Mouse (Mus musculus) liver, embryonic 14.5 days (tissue): Measurements from ENCODE around the gene Kcnj15. TPM values are rescaled to one million over a fixed set of nuclear protein-coding genes. Genes with fewer than 3 reads are reported as not detected.

Source experiments
- ATAC-seq: fragments of 200-750 bp; cut with Nextera tagmentation; 2 replicates; pipeline ENCODE4 v1.8.0; 2017; ENCODE audit warnings: moderate number of reproducible peaks, mild to moderate bottlenecking, moderate library complexity; ENCODE audit not compliant: insufficient read depth
- DNase-seq, 3 experiments: peaks; one replicate each; pipeline ENCODE4 v3.0.0-alpha.2; 2012 to 2013; ENCODE audit warnings: low read depth in 3 of 3, low spot score in 3 of 3
- H3K27ac ChIP-seq: fragments of 300-500 bp; sonication (generic); 2 replicates; pipeline ENCODE4 v1.5.1; 2014; ENCODE audit warnings: moderate library complexity, mild to moderate bottlenecking, control low read depth, inconsistent platforms
- H3K27me3 ChIP-seq: fragments of 300-500 bp; sonication (generic); 2 replicates; pipeline ENCODE4 v1.6.1; 2014; ENCODE audit warnings: mild to moderate bottlenecking, low read length, moderate library complexity; ENCODE audit not compliant: control insufficient read depth, insufficient read depth
- H3K36me3 ChIP-seq: fragments of 300-500 bp; sonication (generic); replicated peaks from 2 replicates; pipeline ENCODE4 v1.6.1; 2014; ENCODE audit warnings: low read depth; ENCODE audit not compliant: control insufficient read depth, insufficient read depth
- H3K4me1 ChIP-seq, 2 experiments: fragments of 200-500 bp in 1 of 2; fragments of 300-500 bp in 1 of 2; sonication (generic) in 1 of 2; replicated peaks; 2 replicates each; pipeline ENCODE4 v1.6.1; 2012 to 2014; ENCODE audit warnings: antibody characterized with exemption in 1 of 2, inconsistent platforms in 1 of 2, low read length in 1 of 2; ENCODE audit not compliant: control insufficient read depth in 2 of 2, insufficient read depth in 2 of 2
- H3K4me2 ChIP-seq: fragments of 300-500 bp; sonication (generic); 2 replicates; pipeline ENCODE4 v1.6.1; 2014; ENCODE audit warnings: low read depth, mild to moderate bottlenecking, control low read depth, moderate library complexity
- H3K4me3 ChIP-seq, 2 experiments: fragments of 200-500 bp in 1 of 2; fragments of 300-500 bp in 1 of 2; sonication (generic) in 1 of 2; 2 replicates each; pipeline ENCODE4 v1.5.1; 2012 to 2014; ENCODE audit warnings: low read depth in 2 of 2, low read length in 2 of 2, mild to moderate bottlenecking in 2 of 2, control low read depth in 1 of 2, inconsistent platforms in 1 of 2, moderate library complexity in 1 of 2; ENCODE audit not compliant: insufficient read depth in 1 of 2
- H3K9ac ChIP-seq: fragments of 300-500 bp; sonication (generic); replicated peaks from 2 replicates; pipeline ENCODE4 v1.6.1; 2014; ENCODE audit warnings: mild to moderate bottlenecking, control low read depth, moderate library complexity
- H3K9me3 ChIP-seq: fragments of 300-500 bp; sonication (generic); 2 replicates; pipeline ENCODE4 v1.6.1; 2016; ENCODE audit warnings: low read length, mixed read lengths; ENCODE audit not compliant: control insufficient read depth
- CTCF ChIP-seq: IDR thresholded peaks from 2 replicates; pipeline ENCODE4 v1.5.1; 2016; ENCODE audit warnings: antibody characterized with exemption, low read depth, control low read depth
- EP300 ChIP-seq: IDR thresholded peaks from 2 replicates; pipeline ENCODE4 v1.6.1; 2016; ENCODE audit warnings: antibody characterized with exemption, low read depth
- WGBS: fragments of 180-500 bp; shearing (Covaris S2); extraction: QIAGEN DNeasy Blood & Tissue Kit; methylation state at CpG from one replicate; pipeline ENCODE4 v1.1.7; 2014; ENCODE audit not compliant: insufficient replicate concordance; 5-methylcytosine and 5-hydroxymethylcytosine counted together
- polyA plus RNA-seq, 2 experiments: library from polyadenylated mRNA; depleted of rRNA in 1 of 2; stranded (reverse) in 1 of 2; unstranded in 1 of 2; fragments of >200 nt; fragmentation: Nextera tagmentation in 1 of 2; extraction: Ambion mirVana in 1 of 2; gene quantifications; 2 replicates each; pipeline versions ENCODE4 v1.2.1 to v1.2.3; 2012 to 2014

Gene Kcnj15
- polyA plus RNA-seq, 2 experiments: 0.05 to 0.07 TPM

DNA sequence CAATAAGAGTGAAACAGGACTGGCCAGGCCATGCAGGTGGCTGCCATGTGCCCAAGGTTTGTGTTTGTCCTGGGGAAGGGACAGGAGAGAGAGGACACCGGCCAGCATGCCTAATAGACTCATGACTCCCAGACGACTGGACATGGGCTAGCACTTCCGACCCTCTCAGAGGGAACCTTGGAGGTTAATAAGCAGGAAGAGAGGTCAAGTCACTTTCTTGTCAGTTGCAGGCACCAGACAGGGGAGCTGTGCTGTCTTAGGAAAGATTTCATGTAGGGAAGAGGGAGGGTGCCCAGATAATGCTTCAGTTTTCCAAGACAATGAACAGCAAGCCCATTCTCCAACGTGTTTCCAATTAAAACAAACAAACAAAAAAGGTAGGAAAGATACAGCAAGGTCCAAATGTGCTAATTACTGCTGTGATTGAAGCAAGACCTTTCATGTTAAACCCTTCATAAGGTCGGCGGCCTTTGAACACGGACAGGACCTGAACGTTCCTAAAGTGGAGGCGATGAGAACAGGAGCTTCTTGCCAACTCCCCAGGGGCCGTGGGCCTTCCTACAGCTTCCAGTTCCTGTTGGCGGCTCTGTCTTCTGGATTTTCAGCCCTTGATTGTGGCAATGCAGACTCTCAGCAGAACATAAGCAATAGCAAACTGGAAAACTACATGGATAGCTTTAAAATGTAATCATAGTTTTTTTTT is 10.3 kb downstream of the Kcnj15 start:
- ATAC-seq: no peak
- DNase-seq: no peak
- no peaks in the 10 kb centered on the region for H3K27me3 ChIP-seq
- H3K27ac ChIP-seq: no peak overlapping the region
- 47% methylated on average over 11 of the region's 11 CpGs for WGBS
- H3K4me1 ChIP-seq: no peaks in the 10 kb centered on the region
- no peak overlapping the region for H3K9ac ChIP-seq
- no peaks in the 10 kb centered on the region for H3K9me3 ChIP-seq
- TF ChIP-seq CTCF (no peak), EP300 (no peak)
- H3K4me3 ChIP-seq: no peak overlapping the region
- H3K36me3 ChIP-seq: no peaks in the 10 kb centered on the region
- no peak overlapping the region for H3K4me2 ChIP-seq

DNA sequence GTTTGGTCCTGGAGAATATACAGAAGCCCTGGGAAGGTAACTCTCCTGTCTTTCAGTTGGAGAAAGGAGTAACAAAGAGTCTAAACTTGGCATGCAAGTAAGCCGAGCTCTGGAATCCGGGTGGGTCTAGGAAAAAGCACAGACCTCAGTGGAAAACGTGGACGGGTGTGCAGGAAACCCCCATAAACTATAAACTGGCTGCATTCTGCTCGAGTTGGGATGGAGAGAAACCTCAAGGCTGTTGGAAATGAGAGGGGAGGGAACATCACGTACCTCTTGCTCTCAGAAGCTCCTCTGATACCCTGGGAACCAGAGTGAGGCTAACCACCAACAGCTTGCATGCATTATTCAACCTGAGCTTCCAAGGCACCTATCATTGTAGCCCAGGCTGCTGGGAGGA is 12.3 kb downstream of the Kcnj15 start:
- WGBS: 44% methylated on average over 6 of the region's 6 CpGs
- H3K9ac ChIP-seq: no peak overlapping the region

DNA sequence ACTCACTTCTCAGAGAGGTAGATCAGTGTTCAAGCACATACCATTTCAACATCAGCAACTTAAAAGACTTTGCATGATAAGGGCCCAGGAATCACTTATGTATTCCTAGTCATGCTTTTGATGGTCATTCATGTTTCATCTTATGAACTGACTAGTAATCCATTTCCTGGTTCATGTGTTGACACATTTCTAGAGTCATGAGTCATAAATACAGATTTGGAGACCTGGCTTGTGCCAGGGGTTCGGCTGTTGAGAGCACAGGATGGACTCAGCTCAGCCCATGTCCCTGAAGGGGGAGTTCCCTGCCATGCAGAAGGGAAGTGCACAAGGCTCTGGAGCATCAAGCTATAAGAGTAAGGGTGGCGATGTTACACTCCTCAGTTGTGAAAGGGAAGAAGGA is 15.7 kb downstream of the Kcnj15 start:
- H3K4me3 ChIP-seq: no peak overlapping the region
- DNase-seq: no peak
- H3K4me2 ChIP-seq: no peak overlapping the region
- no peak overlapping the region for H3K9ac ChIP-seq
- no peaks in the 10 kb centered on the region for H3K4me1 ChIP-seq
- no peak for ATAC-seq
- no peak overlapping the region for H3K27ac ChIP-seq
- H3K27me3 ChIP-seq: no peaks in the 10 kb centered on the region
- H3K36me3 ChIP-seq: no peaks in the 10 kb centered on the region
- WGBS: 40% methylated on average over 2 of the region's 2 CpGs
- TF ChIP-seq CTCF: no peak
- TF ChIP-seq EP300: no peak
- no peaks in the 10 kb centered on the region for H3K9me3 ChIP-seq

More for the DNA sequence above, 12.3 kb downstream of the Kcnj15 start:
- Histone ChIP-seq H3K4me3 (no peak overlapping the region), H3K4me2 (no peak overlapping the region), H3K9me3 (no peaks in the 10 kb centered on the region), H3K36me3 (no peaks in the 10 kb centered on the region), H3K27ac (no peak overlapping the region), H3K4me1 (no peaks in the 10 kb centered on the region), H3K27me3 (no peaks in the 10 kb centered on the region)
- no peak for TF ChIP-seq CTCF
- no peak for TF ChIP-seq EP300
- no peak for ATAC-seq
- DNase-seq: no peak

DNA sequence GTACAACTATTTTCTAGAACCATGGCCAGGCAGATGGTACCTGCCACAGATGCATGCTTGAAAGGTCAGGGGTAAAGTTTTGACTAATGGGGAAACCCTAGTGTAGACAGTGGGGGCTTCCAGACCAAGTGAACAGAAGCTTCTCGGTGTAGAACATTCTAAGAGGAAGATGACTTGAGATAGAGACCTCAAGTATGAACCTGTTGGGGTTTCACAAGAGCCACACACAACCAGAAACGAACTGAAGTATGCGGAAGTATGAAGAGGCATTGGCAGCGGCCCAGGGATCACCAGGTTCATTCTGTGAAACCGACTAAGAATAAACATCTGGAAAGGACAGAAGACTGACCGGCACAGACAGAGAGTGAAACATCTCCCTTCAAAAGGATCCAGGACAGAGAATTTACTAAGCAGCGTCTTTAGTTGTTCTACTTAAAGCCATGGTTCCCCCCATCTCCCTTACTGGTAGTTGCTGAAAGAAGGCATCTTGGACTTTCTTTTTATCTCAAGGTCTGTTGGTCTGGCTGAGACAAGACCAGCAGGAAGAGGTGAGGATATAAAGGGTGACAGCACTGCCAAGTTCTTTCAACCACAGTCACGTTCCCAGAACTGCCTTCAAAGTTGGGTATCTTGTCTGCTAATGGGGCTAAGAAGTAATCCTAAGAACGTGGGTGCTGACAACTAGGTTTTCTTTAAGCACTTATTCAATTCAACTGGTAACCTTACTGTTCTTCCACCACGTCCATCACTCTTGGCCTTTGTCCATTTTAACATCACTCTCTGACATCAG is 18.6 kb downstream of the Kcnj15 start:
- 56% methylated on average over 10 of the region's 10 CpGs for WGBS
- no peak for ATAC-seq

DNA sequence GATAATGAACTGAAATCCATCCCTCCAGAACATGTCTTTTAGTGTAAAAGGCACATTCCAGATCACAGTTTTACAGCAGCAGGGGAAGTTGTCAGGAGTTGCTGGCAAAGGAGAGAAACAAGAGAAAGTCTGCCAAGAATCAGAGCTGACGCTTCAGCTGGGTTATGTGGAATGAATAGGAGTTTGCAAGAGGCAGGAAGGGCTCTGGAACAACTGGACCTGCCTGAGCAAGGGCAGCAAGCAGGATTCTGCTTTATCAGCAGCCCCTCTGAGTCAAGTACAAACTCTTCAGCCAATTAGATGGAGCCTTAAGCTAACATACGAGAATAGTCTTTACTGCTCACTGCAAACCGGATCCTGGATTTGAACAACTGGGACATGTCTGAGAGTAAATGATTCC is 21.7 kb downstream of the Kcnj15 start:
- ATAC-seq (no peak), DNase-seq (no peak)
- Histone ChIP-seq H3K4me2 (no peak overlapping the region), H3K27me3 (no peaks in the 10 kb centered on the region), H3K27ac (no peak overlapping the region), H3K36me3 (no peaks in the 10 kb centered on the region), H3K4me1 (no peaks in the 10 kb centered on the region), H3K9me3 (no peaks in the 10 kb centered on the region), H3K4me3 (no peak overlapping the region), H3K9ac (no peak overlapping the region)
- TF ChIP-seq CTCF (no peak), EP300 (no peak)
- WGBS: 53% methylated on average over 3 of the region's 3 CpGs

More for the DNA sequence above, 18.6 kb downstream of the Kcnj15 start:
- no peak overlapping the region for H3K4me3 ChIP-seq
- no peak overlapping the region for H3K9ac ChIP-seq
- TF ChIP-seq CTCF (no peak), EP300 (no peak)
- H3K36me3 ChIP-seq: no peaks in the 10 kb centered on the region
- DNase-seq: no peak
- no peak overlapping the region for H3K27ac ChIP-seq
- no peaks in the 10 kb centered on the region for H3K4me1 ChIP-seq
- no peaks in the 10 kb centered on the region for H3K9me3 ChIP-seq
- H3K4me2 ChIP-seq: no peak overlapping the region
- no peaks in the 10 kb centered on the region for H3K27me3 ChIP-seq
